Mouse (Mus musculus) neural tube, embryonic 10.5 days (tissue): ENCODE data around the gene Gm9044.
"Not testable (repeated sequence)": the region's sequence is repeated elsewhere in the genome, so short reads cannot be mapped to it uniquely, and the experiment has no call there.

Experiments
- DNase-seq: peaks from one replicate; pipeline ENCODE4 v3.0.0-alpha.2; 2017; ENCODE audit warnings: low spot score; ENCODE audit errors: extremely low spot score

Gm9044 gene

GRCm38 (mm10) chr10:118332308-118332707 is at the start of gene Gm9044:
TSS of gene Gm9044 (minus strand) at chr10:118332408.
- not testable (repeated sequence) for DNase-seq

- DNase-seq = peak; percentile 84
These were observed 38.2 kb upstream of the Gm9044 start for GRCm38 (mm10) chr10:118370443-118370842.

GRCm38 (mm10) chr10:118369518-118369917 is 37.3 kb upstream of the Gm9044 start:
- no peak for DNase-seq

GRCm38 (mm10) chr10:118354005-118354404 is 21.8 kb upstream of the Gm9044 start, which contains the start of gene Gm9049:
TSS of gene Gm9049 (minus strand) at chr10:118354105.
- DNase-seq = not testable (repeated sequence)

- not testable (repeated sequence) for DNase-seq
These were observed 16.4 kb upstream of the Gm9044 start, which contains the start of gene Gm9048 for GRCm38 (mm10) chr10:118348579-118348978. TSS of gene Gm9048 (minus strand) at chr10:118348679.

- not testable (repeated sequence) for DNase-seq
These were observed 10.9 kb upstream of the Gm9044 start, which contains the start of gene Gm9046 for GRCm38 (mm10) chr10:118343155-118343554. TSS of gene Gm9046 (minus strand) at chr10:118343255.

- not testable (repeated sequence) for DNase-seq
These were observed 5.5 kb upstream of the Gm9044 start, which contains the start of gene Gm9045 for GRCm38 (mm10) chr10:118337731-118338130. TSS of gene Gm9045 (minus strand) at chr10:118337831.

- DNase-seq = not testable (repeated sequence)
These were observed 5.3 kb downstream of the Gm9044 start, which contains the start of gene Gm9040 for GRCm38 (mm10) chr10:118326869-118327268. TSS of gene Gm9040 (minus strand) at chr10:118326969.

- no peak for DNase-seq
These were observed 13.2 kb downstream of the Gm9044 start for GRCm38 (mm10) chr10:118319024-118319423.

GRCm38 (mm10) chr10:118302133-118302532 is 30.1 kb downstream of the Gm9044 start:
- DNase-seq = not testable (repeated sequence)

- no peak for DNase-seq
These were observed 37.3 kb downstream of the Gm9044 start, which contains the start of gene Iltifb for GRCm38 (mm10) chr10:118294938-118295337. TSS of gene Iltifb (minus strand) at chr10:118295038.

GRCm38 (mm10) chr10:118283016-118283415 is 49.2 kb downstream of the Gm9044 start:
- not testable (repeated sequence) for DNase-seq

GRCm38 (mm10) chr10:118282565-118282964 is 49.6 kb downstream of the Gm9044 start:
- DNase-seq = not testable (repeated sequence)
